Mouse (Mus musculus): ENCODE measurements around the gene Gm20661.

GRCm38 (mm10) chr9:107982681-107983346, at the start of gene Gm20661:
- TF ChIP-seq SIN3A (IDR thresholded peaks at IDR 0.05; ENCODE audit: low read length) = peak; percentile 94
- peak; percentile 98 to 100 for TF ChIP-seq EP300 (IDR thresholded peaks at IDR 0.05; ENCODE audit: low read depth in 1 of 2, low read length in 2 of 2)
- no peak for TF ChIP-seq CTCF (IDR thresholded peaks at IDR 0.05 in 2 of 3, conservative IDR thresholded peaks at IDR 0.05 in 1 of 3; ENCODE audit: control insufficient read depth in 1 of 3, insufficient read depth in 1 of 3, low read depth in 2 of 3, low read length in 3 of 3, poor library complexity in 1 of 3, severe bottlenecking in 1 of 3)
- TF ChIP-seq MAZ (IDR thresholded peaks at IDR 0.05; ENCODE audit: low read depth, low read length) = peak; percentile 98
- TF ChIP-seq ZMIZ1 (IDR thresholded peaks at IDR 0.05; ENCODE audit: low read depth, low read length) = peak; percentile 91
- 0 out of 2 replicates have a peak, but pooled peaks have one; percentile 27 for TF ChIP-seq NRF1 (IDR thresholded peaks at IDR 0.05; ENCODE audit: insufficient read depth, low read depth, low read length, poor library complexity, severe bottlenecking)
- peak; percentile 83 for TF ChIP-seq RCOR1 (IDR thresholded peaks at IDR 0.05; ENCODE audit: low read depth, low read length)
- TF ChIP-seq POLR2A (IDR thresholded peaks at IDR 0.05; ENCODE audit: control insufficient read depth in 1 of 2, insufficient read depth in 1 of 2, low read depth in 1 of 2, low read length in 2 of 2, poor library complexity in 1 of 2) = peak in 1 of 2 experiments; percentile 61; a peak in 1 of 4 replicates
- TF ChIP-seq KAT2A (conservative IDR thresholded peaks at IDR 0.05; ENCODE audit: low read depth, low read length) = no peak
- TF ChIP-seq GABPA (IDR thresholded peaks at IDR 0.05; ENCODE audit: low read depth, low read length) = no peak
- no peak for TF ChIP-seq USF1 (IDR thresholded peaks at IDR 0.05; ENCODE audit: low read depth, low read length)

Measured in MEL (cell line).